Mouse (Mus musculus): ENCODE results near the gene Enc1.

- TF ChIP-seq ZNF384 (IDR thresholded peaks at IDR 0.05; ENCODE audit: low read depth, low read length), result no peak
- no peak for TF ChIP-seq ZC3H11A (IDR thresholded peaks at IDR 0.05; ENCODE audit: borderline replicate concordance, low read depth, low read length)
- no peak for TF ChIP-seq MAFK (IDR thresholded peaks at IDR 0.05; ENCODE audit: insufficient read depth, low read depth, low read length)
- TF ChIP-seq HCFC1 (IDR thresholded peaks at IDR 0.05; ENCODE audit: borderline replicate concordance, insufficient read depth, low read length), result no peak
- TF ChIP-seq CHD2 (IDR thresholded peaks at IDR 0.05; ENCODE audit: low read depth, low read length), result no peak
Observed at GRCm38 (mm10) chr13:97249051-97249461, 8.2 kb downstream of the Enc1 start.

Data from ES-E14 (cell line).